Mouse (Mus musculus): ENCODE measurements at regions not wholly inside any gene's neighbourhood (a gene's known extent, or its start where the extent isn't known, plus 50 kb on each side); places are given as distances from the start of the nearest gene placed in this dataset.

- DNase-seq, result no peak
These were observed 66.2 kb upstream of the Gm15217 start for GRCm38 (mm10) chr14:46313064-46313463.

GRCm38 (mm10) chr14:46316521-46316920, 62.7 kb upstream of the Gm15217 start:
- no peak for DNase-seq

GRCm38 (mm10) chr14:46317406-46318045, 61.7 kb upstream of the Gm15217 start:
- no peak for DNase-seq

GRCm38 (mm10) chr14:46328064-46328463, 51.1 kb upstream of the Gm15217 start:
- DNase-seq, result no peak

All from cerebellum, postnatal 25 days (tissue).